ENCODE assay signal across 8 mouse cellular contexts in the genomic region with DNA sequence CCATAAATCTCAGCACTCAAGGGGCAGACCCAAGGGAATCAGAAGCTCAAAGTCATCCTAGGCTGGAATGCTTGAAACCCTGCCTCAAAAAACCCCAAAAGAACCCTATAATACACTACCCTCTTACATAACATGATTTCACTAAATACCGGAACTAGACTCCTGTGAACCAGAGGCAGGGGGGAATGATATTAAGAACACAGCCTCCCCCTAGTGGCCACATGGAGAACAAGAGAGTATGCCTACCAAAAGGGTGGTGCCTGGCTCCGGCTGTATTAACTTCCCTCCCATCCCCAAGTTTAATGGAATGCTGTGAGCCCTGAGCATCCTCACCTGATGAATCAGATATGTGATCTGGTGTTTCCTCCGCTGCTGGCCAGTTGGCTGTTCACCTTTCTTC. TPM values are rescaled to one million over a fixed set of nuclear protein-coding genes. Genes with fewer than 3 reads are reported as not detected.
DNase-seq lines count a peak whose midpoint lies in the region; ATAC-seq and TF ChIP-seq lines count a peak whose summit lies in the region.

No protein-coding gene starts in this region.

- DNase-seq in gastrocnemius, adult 18-20 months (ENCODE audit: low spot score), result peak; percentile 63
- no peak for DNase-seq in gastrocnemius, postnatal 36 days
- DNase-seq in fibroblast of lung, adult 2 months (ENCODE audit: low read depth), result peak; percentile 50
- DNase-seq in layer of hippocampus, adult 9-11 months, result peak; percentile 77
- DNase-seq in lung, postnatal 36 days, result peak; percentile 85
- peak; percentile 48 for DNase-seq in right cerebral cortex, postnatal 25 days

- no peak for TF ChIP-seq POLR2A in bone marrow macrophage, adult 2 months (IDR thresholded peaks at IDR 0.05; ENCODE audit: borderline replicate concordance, low read depth, low read length)

- peak; percentile 87 to 93; a peak in 3 of 4 replicates for ATAC-seq in hematopoietic stem cell, adult 5-6 weeks (replicated peaks in 1 of 2; ENCODE audit: insufficient read depth in 1 of 2, low FRiP score in 2 of 2, low TSS enrichment in 1 of 2, low read depth in 1 of 2, poor library complexity in 2 of 2, severe bottlenecking in 2 of 2)

- H3K4me3 ChIP-seq in bone marrow macrophage, adult 2 months (ENCODE audit: insufficient read depth, low read length), result no peak overlapping the region

- intact Hi-C loops in gastrocnemius, postnatal 36 days (cut with DNase I), result loop anchor here (5.0 kb wide), 1 partner anchor 88 kb away; no protein-coding TSS in a partner anchor

- peak; percentile 56 for TF ChIP-seq CTCF in bone marrow macrophage, adult 2 months (IDR thresholded peaks at IDR 0.05; ENCODE audit: low read depth, low read length)

- H3K4me1 ChIP-seq in bone marrow macrophage, adult 2 months (ENCODE audit: control insufficient read depth, insufficient read depth, low read length), result peaks cover 14% of the 10 kb centered on the region

- no peak overlapping the region for H3K27ac ChIP-seq in bone marrow macrophage, adult 2 months (ENCODE audit: insufficient read depth, low read depth, low read length)

RNA-seq across cellular contexts. Expression of gene Sh2d2a, which starts 13.3 kb away (rescaled TPM):
- not detected for total RNA-seq in gastrocnemius, adult 18-20 months (2021)
- under 1 TPM in 1 of 2 experiments, not detected in 1; 0.13 TPM for total RNA-seq in gastrocnemius, postnatal 36 days (2021)
- polyA plus RNA-seq in bone marrow macrophage, adult 2 months (2012; ENCODE audit: insufficient read depth, insufficient read length, missing spikeins), result not detected in 2 replicates
- total RNA-seq in hematopoietic stem cell, adult 5-6 weeks (2017), result 0.44 and 0.74 TPM in 2 replicates

RNA-seq across cellular contexts. Expression of gene Prcc, which starts 25.6 kb away (rescaled TPM):
- 10 to 100 TPM; 48.3 to 55.2 TPM for total RNA-seq in gastrocnemius, adult 18-20 months (2021)
- 10 to 100 TPM; 43.8 to 45.5 TPM for total RNA-seq in gastrocnemius, postnatal 36 days (2021)
- 31.2 and 34.8 TPM in 2 replicates for polyA plus RNA-seq in bone marrow macrophage, adult 2 months (2012; ENCODE audit: insufficient read depth, insufficient read length, missing spikeins)
- total RNA-seq in hematopoietic stem cell, adult 5-6 weeks (2017), result 35.7 and 40.0 TPM in 2 replicates

RNA-seq across cellular contexts. Expression of gene Pear1, which starts 35.7 kb away (rescaled TPM):
- total RNA-seq in gastrocnemius, adult 18-20 months (2021), result 1 to 10 TPM; 6.3 to 6.4 TPM
- 1 to 10 TPM; 4.8 to 8.3 TPM for total RNA-seq in gastrocnemius, postnatal 36 days (2021)
- not detected in 2 replicates for polyA plus RNA-seq in bone marrow macrophage, adult 2 months (2012; ENCODE audit: insufficient read depth, insufficient read length, missing spikeins)
- total RNA-seq in hematopoietic stem cell, adult 5-6 weeks (2017), result 17.9 and 24.6 TPM in 2 replicates

RNA-seq across cellular contexts. Expression of gene Hdgf, which starts 46.3 kb away (rescaled TPM):
- 100 to 1,000 TPM; 219 to 232 TPM for total RNA-seq in gastrocnemius, adult 18-20 months (2021)
- 100 to 1,000 TPM; 183 to 199 TPM for total RNA-seq in gastrocnemius, postnatal 36 days (2021)
- 170 and 180 TPM in 2 replicates for polyA plus RNA-seq in bone marrow macrophage, adult 2 months (2012; ENCODE audit: insufficient read depth, insufficient read length, missing spikeins)
- total RNA-seq in hematopoietic stem cell, adult 5-6 weeks (2017), result 274 and 430 TPM in 2 replicates

RNA-seq across cellular contexts. Expression of gene Mrpl24, which starts 59.5 kb away (rescaled TPM):
- 10 to 100 TPM; 42.2 to 49.1 TPM for total RNA-seq in gastrocnemius, adult 18-20 months (2021)
- 10 to 100 TPM; 36.7 to 42.3 TPM for total RNA-seq in gastrocnemius, postnatal 36 days (2021)
- 139 and 147 TPM in 2 replicates for polyA plus RNA-seq in bone marrow macrophage, adult 2 months (2012; ENCODE audit: insufficient read depth, insufficient read length, missing spikeins)
- total RNA-seq in hematopoietic stem cell, adult 5-6 weeks (2017), result 85.4 and 172 TPM in 2 replicates

Comparison
In these comparisons a context has a peak if more than half of its experiments do, and no peak if none do; other contexts are left out.
1. DNase-seq: peak in gastrocnemius, adult 18-20 months (single experiment), fibroblast of lung, adult 2 months (single experiment), layer of hippocampus, adult 9-11 months (single experiment), lung, postnatal 36 days (single experiment) and right cerebral cortex, postnatal 25 days (single experiment); none in gastrocnemius, postnatal 36 days (0 of 2).